Mouse (Mus musculus) embryonic facial prominence, embryonic 13.5 days (tissue): ENCODE results near the gene Capn13. TPM values are rescaled to one million over a fixed set of nuclear protein-coding genes. Genes with fewer than 3 reads are reported as not detected.

Experiments
- ATAC-seq: fragments of 200-750 bp; cut with Nextera tagmentation; 2 replicates; pipeline ENCODE4 v1.8.0; 2017; ENCODE audit warnings: low read depth; ENCODE audit not compliant: insufficient number of reproducible peaks, insufficient read depth, low FRiP score, low TSS enrichment
- H3K27ac ChIP-seq: fragments of 300-500 bp; sonication (generic); 2 replicates; pipeline ENCODE4 v1.5.1; 2015; ENCODE audit warnings: moderate library complexity, mild to moderate bottlenecking, inconsistent platforms
- H3K27me3 ChIP-seq: fragments of 300-500 bp; sonication (generic); 2 replicates; pipeline ENCODE4 v1.6.1; 2015; ENCODE audit warnings: mild to moderate bottlenecking, inconsistent platforms
- H3K36me3 ChIP-seq: fragments of 300-500 bp; sonication (generic); 2 replicates; pipeline ENCODE4 v1.6.1; 2015; ENCODE audit warnings: mild to moderate bottlenecking, inconsistent platforms
- H3K4me1 ChIP-seq: fragments of 300-500 bp; sonication (generic); 2 replicates; pipeline ENCODE4 v1.6.1; 2015; ENCODE audit warnings: inconsistent platforms
- H3K4me2 ChIP-seq: fragments of 300-500 bp; sonication (generic); 2 replicates; pipeline ENCODE4 v1.6.1; 2015; ENCODE audit warnings: moderate library complexity, mild to moderate bottlenecking, inconsistent platforms
- H3K4me3 ChIP-seq: fragments of 300-500 bp; sonication (generic); 2 replicates; pipeline ENCODE4 v1.5.1; 2015; ENCODE audit warnings: mild to moderate bottlenecking, inconsistent platforms
- H3K9ac ChIP-seq: fragments of 300-500 bp; sonication (generic); 2 replicates; pipeline ENCODE4 v1.6.1; 2015; ENCODE audit warnings: mild to moderate bottlenecking, inconsistent platforms
- H3K9me3 ChIP-seq: fragments of 300-500 bp; sonication (generic); 2 replicates; pipeline ENCODE4 v1.6.1; 2016; ENCODE audit warnings: inconsistent platforms
- WGBS: fragments of 180-500 bp; shearing (Covaris S2); methylation state at CpG from one replicate; pipeline ENCODE4 v1.1.7; 2015; ENCODE audit warnings: mixed read lengths; 5-methylcytosine and 5-hydroxymethylcytosine counted together
- polyA plus RNA-seq: library from polyadenylated mRNA; unstranded; fragments of >200 nt; fragmentation: Nextera tagmentation; extraction: Ambion mirVana; gene quantifications from 2 replicates; pipeline ENCODE4 v1.2.1, GENCODE M21; 2015

The Capn13 gene
- polyA plus RNA-seq, 1 experiment from 2014 or later: not detected

- no peak overlapping the region for H3K4me3 ChIP-seq
- no peaks in the 10 kb centered on the region for H3K27me3 ChIP-seq
- H3K4me2 ChIP-seq: no peak overlapping the region
- 70% methylated on average over 5 of the region's 5 CpGs for WGBS
- H3K9ac ChIP-seq: no peak overlapping the region
- no peaks in the 10 kb centered on the region for H3K9me3 ChIP-seq
- no peak for ATAC-seq
- peaks cover 4% of the 10 kb centered on the region; the same call in 1 of the 2 replicates for H3K4me1 ChIP-seq
- no peaks in the 10 kb centered on the region for H3K36me3 ChIP-seq
- H3K27ac ChIP-seq: no peak overlapping the region
Measured at GRCm38 (mm10) chr17:73329071-73329470, 71.6 kb downstream of the Capn13 start.

GRCm38 (mm10) chr17:73325314-73325713, 75.4 kb downstream of the Capn13 start:
- Histone ChIP-seq H3K4me1 (peaks cover 4% of the 10 kb centered on the region; the same call in 1 of the 2 replicates), H3K4me2 (no peak overlapping the region), H3K36me3 (no peaks in the 10 kb centered on the region), H3K9ac (no peak overlapping the region), H3K9me3 (no peaks in the 10 kb centered on the region), H3K27me3 (no peaks in the 10 kb centered on the region), H3K4me3 (no peak overlapping the region), H3K27ac (no peak overlapping the region)
- 40% methylated on average over 6 of the region's 6 CpGs for WGBS
- no peak for ATAC-seq

GRCm38 (mm10) chr17:73324732-73325131, 75.9 kb downstream of the Capn13 start:
- no peak overlapping the region for H3K27ac ChIP-seq
- WGBS: 65% methylated on average over 6 of the region's 6 CpGs
- no peak for ATAC-seq

GRCm38 (mm10) chr17:73323981-73324380, 76.7 kb downstream of the Capn13 start:
- Histone ChIP-seq H3K4me2 (no peak overlapping the region), H3K4me1 (peaks cover 4% of the 10 kb centered on the region; the same call in 1 of the 2 replicates), H3K4me3 (no peak overlapping the region), H3K9me3 (no peaks in the 10 kb centered on the region), H3K36me3 (no peaks in the 10 kb centered on the region), H3K27me3 (no peaks in the 10 kb centered on the region), H3K9ac (no peak overlapping the region), H3K27ac (no peak overlapping the region)
- WGBS: 80% methylated on average over 3 of the region's 3 CpGs
- ATAC-seq: no peak

More at GRCm38 (mm10) chr17:73324732-73325131, 75.9 kb downstream of the Capn13 start:
- Histone ChIP-seq H3K4me3 (no peak overlapping the region), H3K4me2 (no peak overlapping the region), H3K36me3 (no peaks in the 10 kb centered on the region), H3K9ac (no peak overlapping the region), H3K9me3 (no peaks in the 10 kb centered on the region), H3K4me1 (peaks cover 4% of the 10 kb centered on the region; the same call in 1 of the 2 replicates), H3K27me3 (no peaks in the 10 kb centered on the region)

GRCm38 (mm10) chr17:73314786-73315185, 85.9 kb downstream of the Capn13 start:
- no peak for ATAC-seq
- Histone ChIP-seq H3K9me3 (no peaks in the 10 kb centered on the region), H3K4me2 (no peak overlapping the region), H3K36me3 (no peaks in the 10 kb centered on the region), H3K27ac (no peak overlapping the region), H3K4me3 (no peak overlapping the region), H3K4me1 (no peaks in the 10 kb centered on the region), H3K9ac (no peak overlapping the region), H3K27me3 (no peaks in the 10 kb centered on the region)
- WGBS: 87% methylated on average over 13 of the region's 13 CpGs

GRCm38 (mm10) chr17:73311491-73311890, 89.2 kb downstream of the Capn13 start:
- H3K27ac ChIP-seq: no peak overlapping the region
- no peak for ATAC-seq
- no peaks in the 10 kb centered on the region for H3K4me1 ChIP-seq
- no peaks in the 10 kb centered on the region for H3K36me3 ChIP-seq
- 92% methylated on average over 5 of the region's 5 CpGs for WGBS
- H3K4me2 ChIP-seq: no peak overlapping the region
- no peaks in the 10 kb centered on the region for H3K9me3 ChIP-seq
- no peak overlapping the region for H3K9ac ChIP-seq
- no peaks in the 10 kb centered on the region for H3K27me3 ChIP-seq
- H3K4me3 ChIP-seq: no peak overlapping the region

- 79% methylated on average over 4 of the region's 4 CpGs for WGBS
- no peak for ATAC-seq
- H3K9ac ChIP-seq: no peak overlapping the region
Measured at GRCm38 (mm10) chr17:73308691-73309090, 92.0 kb downstream of the Capn13 start.

GRCm38 (mm10) chr17:73306626-73307025, 94.0 kb downstream of the Capn13 start:
- Histone ChIP-seq H3K9me3 (no peaks in the 10 kb centered on the region), H3K9ac (no peak overlapping the region), H3K27ac (no peak overlapping the region), H3K4me2 (no peak overlapping the region), H3K4me1 (peaks cover 6% of the 10 kb centered on the region; the same call in 1 of the 2 replicates), H3K27me3 (peaks cover 25% of the 10 kb centered on the region), H3K36me3 (no peaks in the 10 kb centered on the region), H3K4me3 (no peak overlapping the region)
- no peak for ATAC-seq
- WGBS: 57% methylated on average over 7 of the region's 7 CpGs

More at GRCm38 (mm10) chr17:73308691-73309090, 92.0 kb downstream of the Capn13 start:
- H3K9me3 ChIP-seq: no peaks in the 10 kb centered on the region
- H3K27ac ChIP-seq: no peak overlapping the region
- no peak overlapping the region for H3K4me3 ChIP-seq
- H3K4me2 ChIP-seq: no peak overlapping the region
- peaks cover 13% of the 10 kb centered on the region for H3K27me3 ChIP-seq
- H3K36me3 ChIP-seq: no peaks in the 10 kb centered on the region
- H3K4me1 ChIP-seq: no peaks in the 10 kb centered on the region

GRCm38 (mm10) chr17:73305622-73306021, 95.0 kb downstream of the Capn13 start:
- 58% methylated on average over 9 of the region's 9 CpGs for WGBS
- Histone ChIP-seq H3K9me3 (no peaks in the 10 kb centered on the region), H3K4me3 (no peak overlapping the region), H3K4me1 (peaks cover 8% of the 10 kb centered on the region; the same call in 1 of the 2 replicates), H3K9ac (no peak overlapping the region), H3K27ac (no peak overlapping the region), H3K4me2 (no peak overlapping the region), H3K36me3 (no peaks in the 10 kb centered on the region), H3K27me3 (peaks cover 25% of the 10 kb centered on the region)
- no peak for ATAC-seq

GRCm38 (mm10) chr17:73304086-73304812, 96.4 kb downstream of the Capn13 start:
- H3K9me3 ChIP-seq: no peaks in the 10 kb centered on the region
- H3K9ac ChIP-seq: no peak overlapping the region
- ATAC-seq: no peak
- H3K27me3 ChIP-seq: peaks cover 25% of the 10 kb centered on the region
- no peak overlapping the region for H3K27ac ChIP-seq
- no peak overlapping the region for H3K4me3 ChIP-seq
- no peaks in the 10 kb centered on the region for H3K36me3 ChIP-seq
- no peak overlapping the region for H3K4me2 ChIP-seq
- peaks cover 13% of the 10 kb centered on the region for H3K4me1 ChIP-seq
- 63% methylated on average over 19 of the region's 19 CpGs for WGBS

- Histone ChIP-seq H3K4me2 (no peak overlapping the region), H3K27me3 (peaks cover 30% of the 10 kb centered on the region), H3K9ac (no peak overlapping the region), H3K9me3 (no peaks in the 10 kb centered on the region), H3K4me1 (peaks cover 13% of the 10 kb centered on the region), H3K27ac (no peak overlapping the region), H3K4me3 (no peak overlapping the region), H3K36me3 (no peaks in the 10 kb centered on the region)
- no peak for ATAC-seq
- WGBS: 78% methylated on average over 13 of the region's 13 CpGs
Measured at GRCm38 (mm10) chr17:73303676-73304075, 97.0 kb downstream of the Capn13 start.

- WGBS: 25% methylated on average over 5 of the region's 5 CpGs
- Histone ChIP-seq H3K27me3 (peaks cover 34% of the 10 kb centered on the region), H3K36me3 (no peaks in the 10 kb centered on the region), H3K27ac (no peak overlapping the region), H3K9me3 (no peaks in the 10 kb centered on the region), H3K4me1 (peaks cover 13% of the 10 kb centered on the region), H3K4me3 (no peak overlapping the region), H3K9ac (no peak overlapping the region), H3K4me2 (no peak overlapping the region)
- no peak for ATAC-seq
Measured at GRCm38 (mm10) chr17:73303217-73303616, 97.4 kb downstream of the Capn13 start.
